Comparison of ENCODE assay signal across 9 mouse cellular contexts in genomic region chr3:58122456-58123359, GRCm38 (mm10).
A peak's percentile ranks its signal among the peaks of the same experiment; 100 is the strongest.
DNase-seq lines count a peak whose midpoint lies in the region; ATAC-seq and TF ChIP-seq lines count a peak whose summit lies in the region.
"Had no signal": no experiment of that assay in that cellular context is flagged by ENCODE, and none has a peak within 500 bp of the region (broad histone marks: within the 10 kb centered on the region; RNA-seq: fewer than 3 reads in every experiment).

No protein-coding gene starts in this region.

- no peaks in the 10 kb centered on the region for H3K9me3 ChIP-seq in forebrain, postnatal 0 days (ENCODE audit: low read length)
- H3K9me3 ChIP-seq in lung, embryonic 16.5 days (ENCODE audit: control insufficient read depth, low read length): no peaks in the 10 kb centered on the region

- no peak overlapping the region for H3K4me3 ChIP-seq in forebrain, postnatal 0 days (ENCODE audit: low read depth, low read length)
- peak overlapping the region; percentile 20; the same call in 1 of the 2 replicates for H3K4me3 ChIP-seq in layer of hippocampus, adult 2 months
- H3K4me3 ChIP-seq in lung, embryonic 16.5 days (ENCODE audit: low read length): no peak overlapping the region

- 43% methylated on average over 19 of the region's 19 CpGs for WGBS in forebrain, postnatal 0 days
- WGBS in lung, embryonic 16.5 days: 39% methylated on average over 19 of the region's 19 CpGs

- H3K9ac ChIP-seq in forebrain, postnatal 0 days: no peak overlapping the region
- no peak overlapping the region for H3K9ac ChIP-seq in lung, embryonic 16.5 days (ENCODE audit: low read length)

- no peak overlapping the region for H3K27ac ChIP-seq in forebrain, postnatal 0 days (ENCODE audit: low read depth, low read length)
- peak overlapping the region; percentile 61; the same call in 1 of the 2 replicates for H3K27ac ChIP-seq in layer of hippocampus, adult 2 months
- H3K27ac ChIP-seq in lung, embryonic 16.5 days (ENCODE audit: low read length): no peak overlapping the region
- H3K27ac ChIP-seq: macrophage had no signal

- H3K36me3 ChIP-seq in forebrain, postnatal 0 days (ENCODE audit: insufficient read depth): no peaks in the 10 kb centered on the region
- no peaks in the 10 kb centered on the region for H3K36me3 ChIP-seq in lung, embryonic 16.5 days (ENCODE audit: control insufficient read depth, insufficient read depth, low read length)

- H3K4me2 ChIP-seq in forebrain, postnatal 0 days (ENCODE audit: low read depth): peak overlapping the region; percentile 34; the same call in 1 of the 2 replicates
- peak overlapping the region; percentile 17; the same call in 1 of the 2 replicates for H3K4me2 ChIP-seq in lung, embryonic 16.5 days (ENCODE audit: low read depth, low read length)

- peak; percentile 99 for TF ChIP-seq CTCF in forebrain, postnatal 0 days (IDR thresholded peaks at IDR 0.05; ENCODE audit: low read depth)
- TF ChIP-seq CTCF in layer of hippocampus, adult 2 months (conservative IDR thresholded peaks at IDR 0.05): peak; percentile 93

- peak; percentile 84 for DNase-seq in ES-CJ7 (ENCODE audit: low read depth, low spot score)
- peak; percentile 57 for DNase-seq in cerebellum, adult 11 months
- peak; percentile 88 for DNase-seq in forebrain, postnatal 0 days
- DNase-seq in heart, postnatal 4 days: peak; percentile 85
- peak; percentile 78 to 80 for DNase-seq in layer of hippocampus, adult 2 months (ENCODE audit: low spot score in 2 of 2)
- peak; percentile 63 for DNase-seq in ovary, postnatal 14 days (ENCODE audit: low spot score)
- peak; percentile 58 for DNase-seq in thymus, postnatal 14 days

- H3K27me3 ChIP-seq in forebrain, postnatal 0 days (ENCODE audit: insufficient read depth, low read length): no peaks in the 10 kb centered on the region
- H3K27me3 ChIP-seq in lung, embryonic 16.5 days (ENCODE audit: control insufficient read depth, insufficient read depth, low read depth, low read length): no peaks in the 10 kb centered on the region

- H3K4me1 ChIP-seq in forebrain, postnatal 0 days (ENCODE audit: insufficient read depth): 0 out of 2 replicates have a peak, but pooled peaks cover 2% of the 10 kb centered on the region
- no peaks in the 10 kb centered on the region for H3K4me1 ChIP-seq in lung, embryonic 16.5 days (replicated peaks; ENCODE audit: control insufficient read depth, insufficient read depth, low read length)

- peak; percentile 93 for ATAC-seq in forebrain, postnatal 0 days
- peak; percentile 77 for ATAC-seq in lung, embryonic 16.5 days (ENCODE audit: low read depth)
